Mouse (Mus musculus): ENCODE measurements around the gene Htr2c. TPM values are rescaled to one million over a fixed set of nuclear protein-coding genes. Genes with fewer than 3 reads are reported as not detected.

The Htr2c gene
- polyA plus RNA-seq (2012; rRNA removed; ENCODE audit: low replicate concordance): 0.01 TPM in 1 of 2 replicates, not detected in the other

DNA sequence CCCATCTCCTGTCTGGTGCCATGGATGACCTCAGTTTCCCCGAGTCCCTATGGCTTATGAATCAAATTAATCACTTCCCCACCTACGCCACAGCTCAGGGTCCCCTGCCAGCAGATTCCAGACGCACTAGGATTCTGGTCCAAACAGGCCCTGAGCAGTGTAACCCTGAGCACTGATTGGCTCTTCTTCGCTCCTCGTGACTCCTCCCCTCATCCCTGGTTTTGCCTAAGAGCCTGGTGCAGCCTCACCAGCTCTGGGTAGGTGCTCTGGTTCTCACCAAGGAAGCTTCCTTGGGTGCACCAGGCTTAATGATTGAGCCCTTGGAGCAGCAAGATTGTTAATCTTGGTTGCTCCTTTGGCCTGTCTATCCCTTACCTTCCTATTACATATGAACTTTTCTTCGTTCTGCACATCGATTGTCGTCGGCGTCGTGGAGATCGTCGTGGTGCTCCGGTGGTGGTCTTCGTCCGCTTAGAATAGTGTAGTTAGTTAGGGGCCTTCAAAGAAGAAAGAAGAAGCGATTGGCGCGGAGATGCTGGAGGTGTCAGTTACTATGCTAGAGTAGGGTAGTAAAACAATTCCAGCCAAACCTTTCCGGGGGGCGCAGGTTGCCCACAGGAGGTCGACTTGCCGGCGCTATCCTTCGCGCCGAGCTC lies at the start of gene Htr2c:
Gene Htr2c (plus strand): TSS at position 256 of the 656 bp plus-strand sequence.

